Mouse (Mus musculus) CH12.LX (cell line): ENCODE measurements around the gene Opalin. TPM values are rescaled to one million over a fixed set of nuclear protein-coding genes. Genes with fewer than 3 reads are reported as not detected.

Experiments
- DNase-seq: peaks from one replicate; pipeline ENCODE4 v3.0.0-alpha.2; 2013; ENCODE audit errors: extremely low read depth
- H3K27ac ChIP-seq: 2 replicates; pipeline ENCODE4 v1.5.1; 2012; ENCODE audit warnings: low read depth, mild to moderate bottlenecking, control low read depth, moderate library complexity; ENCODE audit not compliant: insufficient read depth
- H3K27me3 ChIP-seq: replicated peaks from 2 replicates; pipeline ENCODE3; 2012; ENCODE audit warnings: inconsistent platforms
- H3K36me3 ChIP-seq, 2 experiments: replicated peaks in 1 of 2; 2 replicates each; pipeline versions ENCODE3 to v1.6.1; 2012; ENCODE audit warnings: inconsistent platforms in 1 of 2, low read length in 1 of 2, mild to moderate bottlenecking in 1 of 2, mixed read lengths in 1 of 2, moderate library complexity in 1 of 2; ENCODE audit not compliant: control insufficient read depth in 1 of 2, insufficient read depth in 1 of 2
- H3K4me1 ChIP-seq, 2 experiments: 2 replicates each; pipeline ENCODE4 v1.6.1; 2012; ENCODE audit warnings: inconsistent platforms in 1 of 2, moderate library complexity in 1 of 2; ENCODE audit not compliant: insufficient read depth in 2 of 2, control insufficient read depth in 1 of 2
- H3K4me2 ChIP-seq: 2 replicates; pipeline ENCODE4 v1.6.1; 2012; ENCODE audit warnings: low read depth, mild to moderate bottlenecking, control low read depth; ENCODE audit not compliant: poor library complexity, insufficient read depth, severe bottlenecking
- H3K4me3 ChIP-seq, 3 experiments: fragments of 150-350 bp in 1 of 3; sonication (generic) in 1 of 3; replicated peaks in 1 of 3; 2 replicates each; pipeline versions ENCODE3 to v1.5.1; 2011 to 2012; ENCODE audit warnings: low read depth in 2 of 3, low read length in 2 of 3, mild to moderate bottlenecking in 2 of 3, moderate library complexity in 2 of 3, control low read depth in 1 of 3, improper control_type of control experiment in 1 of 3, inconsistent platforms in 1 of 3, mixed read lengths in 1 of 3; ENCODE audit not compliant: poor library complexity in 1 of 3
- H3K79me2 ChIP-seq: replicated peaks from 2 replicates; pipeline ENCODE4 v1.6.1; 2012; ENCODE audit warnings: mild to moderate bottlenecking, moderate library complexity; ENCODE audit not compliant: control insufficient read depth, poor library complexity, insufficient read depth, severe bottlenecking; ENCODE audit errors: extremely low read depth
- H3K9ac ChIP-seq: 2 replicates; pipeline ENCODE4 v1.6.1; 2012; ENCODE audit warnings: low read depth, mild to moderate bottlenecking, control low read depth, moderate library complexity; ENCODE audit not compliant: insufficient read depth
- H3K9me3 ChIP-seq: replicated peaks from 2 replicates; pipeline ENCODE3; 2012; ENCODE audit warnings: low read length, inconsistent platforms, mixed read lengths
- BHLHE40 ChIP-seq: IDR thresholded peaks from 2 replicates; pipeline ENCODE4 v1.6.1; 2011; ENCODE audit warnings: mild to moderate bottlenecking, low read depth, low read length, improper control_type of control experiment
- CTCF ChIP-seq, 2 experiments: IDR thresholded peaks in 1 of 2; conservative IDR thresholded peaks in 1 of 2; 2 replicates each; pipeline ENCODE4 v1.5.1; 2011 to 2012; ENCODE audit warnings: low read depth in 2 of 2, low read length in 2 of 2, improper control_type of control experiment in 1 of 2, inconsistent platforms in 1 of 2, mild to moderate bottlenecking in 1 of 2, moderate library complexity in 1 of 2
- E2F4 ChIP-seq: IDR thresholded peaks from 2 replicates; pipeline ENCODE4 v1.6.1; 2011; ENCODE audit warnings: low read depth, low read length, improper control_type of control experiment; ENCODE audit not compliant: insufficient replicate concordance
- HCFC1 ChIP-seq: IDR thresholded peaks from 2 replicates; pipeline ENCODE4 v1.6.1; 2012; ENCODE audit warnings: low read depth, mild to moderate bottlenecking, inconsistent platforms, low read length, improper control_type of control experiment
- MAX ChIP-seq: IDR thresholded peaks from 2 replicates; pipeline ENCODE4 v1.6.1; 2011; ENCODE audit warnings: low read length, improper control_type of control experiment
- MEF2A ChIP-seq: IDR thresholded peaks from 2 replicates; pipeline ENCODE4 v1.6.1; 2014; ENCODE audit warnings: low read depth, mild to moderate bottlenecking, inconsistent platforms, low read length, improper control_type of control experiment, borderline replicate concordance
- MYC ChIP-seq: IDR thresholded peaks from 2 replicates; pipeline ENCODE4 v1.6.1; 2011; ENCODE audit warnings: low read depth, mild to moderate bottlenecking, improper control_type of control experiment, low read length
- NELFE ChIP-seq: IDR thresholded peaks from 2 replicates; pipeline ENCODE4 v1.6.1; 2011; ENCODE audit warnings: low read depth, low read length, improper control_type of control experiment
- POLR2AphosphoS2 ChIP-seq: IDR thresholded peaks from 2 replicates; pipeline ENCODE4 v1.6.1; 2011; ENCODE audit warnings: low read depth, low read length, improper control_type of control experiment
- RAD21 ChIP-seq: IDR thresholded peaks from 2 replicates; pipeline ENCODE4 v1.6.1; 2011; ENCODE audit warnings: low read depth, mild to moderate bottlenecking, low read length, improper control_type of control experiment, moderate library complexity
- RCOR1 ChIP-seq: conservative IDR thresholded peaks from 2 replicates; pipeline ENCODE4 v1.6.1; 2012; ENCODE audit warnings: low read depth, mild to moderate bottlenecking, inconsistent platforms, low read length, improper control_type of control experiment
- SMC3 ChIP-seq: IDR thresholded peaks from 2 replicates; pipeline ENCODE4 v1.6.1; 2011; ENCODE audit warnings: low read depth, low read length, improper control_type of control experiment
- USF1 ChIP-seq: IDR thresholded peaks from 2 replicates; pipeline ENCODE4 v1.6.1; 2014; ENCODE audit warnings: low read depth, mild to moderate bottlenecking, inconsistent platforms, low read length, improper control_type of control experiment
- ZMIZ1 ChIP-seq: IDR thresholded peaks from 2 replicates; pipeline ENCODE4 v1.6.1; 2012; ENCODE audit warnings: low read depth, mild to moderate bottlenecking, inconsistent platforms, low read length, improper control_type of control experiment
- ZNF384 ChIP-seq: IDR thresholded peaks from 2 replicates; pipeline ENCODE4 v1.6.1; 2012; ENCODE audit warnings: low read depth, low read length, improper control_type of control experiment, inconsistent platforms
- dilution Hi-C: fragments of 300-500 bp; cut with MboI; formaldehyde crosslinking; loops from 2 replicates; pipeline ENCODE4 v1.14.3; 2020; ENCODE audit warnings: low sequenced_read_pairs; ENCODE audit not compliant: extremely low pct_unique_long_range_greater_than_20kb, extremely low pct_ligation_motif_present
- in situ Hi-C: fragments of 300-500 bp; cut with MboI; formaldehyde crosslinking; loops from 3 replicates; pipeline ENCODE4 v1.14.3; 2019; ENCODE audit warnings: low sequenced_read_pairs, low pct_ligation_motif_present, low pct_unique_long_range_greater_than_20kb, mixed read lengths
- polyA plus RNA-seq: library from polyadenylated mRNA; unstranded; fragments of >175 nt; gene quantifications from 2 replicates; pipeline ENCODE4 v1.2.1, GENCODE M21; 2012; ENCODE audit warnings: low read depth; ENCODE audit not compliant: insufficient read length
- total RNA-seq, 2 experiments: library from RNA; depleted of rRNA; stranded (reverse); fragments of 300-350 nt in 1 of 2; fragments of >200 nt in 1 of 2; gene quantifications; 2 replicates each; pipeline ENCODE4 v1.2.3; 2012 to 2014

The Opalin gene
- total and polyA plus RNA-seq, 3 experiments, result not detected

GRCm38 (mm10) chr19:41089833-41090232 is 12.9 kb upstream of the Opalin start:
- Histone ChIP-seq H3K4me1 (peaks cover 2 to 14% of the 10 kb centered on the region in 2 experiments; a peak in 2 of 4 replicates), H3K4me3 (no peak overlapping the region), H3K36me3 (no peaks in the 10 kb centered on the region), H3K27me3 (no peaks in the 10 kb centered on the region), H3K9me3 (no peaks in the 10 kb centered on the region), H3K4me2 (no peak overlapping the region), H3K9ac (no peak overlapping the region), H3K27ac (no peak overlapping the region), H3K79me2 (no peaks in the 10 kb centered on the region)
- peak; percentile 67 for DNase-seq
- in situ Hi-C loops (loop anchor here (10.0 kb wide), 1 partner anchor 105 kb away; no protein-coding TSS in a partner anchor), dilution Hi-C loops (no loop called here)
- TF ChIP-seq MYC (no peak), HCFC1 (no peak), POLR2AphosphoS2 (no peak), SMC3 (peak; percentile 61), BHLHE40 (no peak), RAD21 (peak; percentile 51), CTCF (conservative IDR thresholded peaks at IDR 0.05 in 1 of 2, IDR thresholded peaks at IDR 0.05 in 1 of 2; ENCODE audit: low read depth in 2 of 2, low read length in 2 of 2) (peak; percentile 77 to 84), MAX (no peak), E2F4 (no peak), MEF2A (no peak), ZNF384 (no peak)

- no peaks in the 10 kb centered on the region for H3K79me2 ChIP-seq
- no peak overlapping the region for H3K4me2 ChIP-seq
- no peak overlapping the region for H3K4me3 ChIP-seq
- H3K27me3 ChIP-seq, result no peaks in the 10 kb centered on the region
- dilution Hi-C loops, result no loop called here
- TF ChIP-seq RCOR1, result no peak
- no peak for TF ChIP-seq NELFE
- no peak for TF ChIP-seq USF1
- TF ChIP-seq ZMIZ1, result no peak
- TF ChIP-seq CTCF (conservative IDR thresholded peaks at IDR 0.05 in 1 of 2, IDR thresholded peaks at IDR 0.05 in 1 of 2; ENCODE audit: low read depth in 2 of 2, low read length in 2 of 2), result no peak
- TF ChIP-seq, all 38 proteins: peak for 0
- H3K4me1 ChIP-seq, result peaks cover 2 to 14% of the 10 kb centered on the region in 2 experiments; a peak in 2 of 4 replicates
- no peak overlapping the region for H3K27ac ChIP-seq
- H3K9ac ChIP-seq, result no peak overlapping the region
- no peak for DNase-seq
- no peaks in the 10 kb centered on the region for H3K9me3 ChIP-seq
- no peaks in the 10 kb centered on the region for H3K36me3 ChIP-seq
- in situ Hi-C loops, result no loop called here
Measured at GRCm38 (mm10) chr19:41088491-41088890, 11.6 kb upstream of the Opalin start.
